ENCODE assay signal across 29 mouse cellular contexts in the genomic region with DNA sequence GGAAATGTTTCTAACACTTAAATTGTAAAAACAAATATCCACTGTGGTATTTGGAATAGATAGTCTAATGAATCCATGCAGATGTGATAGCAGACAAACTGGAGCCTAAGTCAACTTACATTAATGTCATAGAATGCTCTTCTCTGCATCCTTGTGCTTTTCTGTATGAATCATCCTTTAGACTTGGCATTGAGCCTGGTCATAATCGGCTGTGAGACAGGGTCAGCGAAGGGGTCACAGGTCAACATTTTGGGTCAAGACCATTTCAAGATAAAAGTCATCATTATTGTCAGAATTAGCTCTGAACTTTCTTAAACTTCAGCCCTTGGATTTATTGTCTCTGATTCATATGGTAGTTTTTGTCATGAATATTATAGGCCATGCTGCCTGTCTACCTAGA. TPM values are rescaled to one million over a fixed set of nuclear protein-coding genes. Genes with fewer than 3 reads are reported as not detected.
DNase-seq lines count a peak whose midpoint lies in the region; ATAC-seq lines count a peak whose summit lies in the region.
"Had no signal": no experiment of that assay in that cellular context is flagged by ENCODE, and none has a peak within 500 bp of the region (broad histone marks: within the 10 kb centered on the region; RNA-seq: fewer than 3 reads in every experiment).

No protein-coding gene starts in this region.

- no peak for ATAC-seq in kidney, embryonic 15.5 days (replicated peaks; ENCODE audit: low FRiP score)
- ATAC-seq in intestine, embryonic 16.5 days, result no peak
- ATAC-seq: midbrain, embryonic 15.5 days had no signal

- H3K4me2 ChIP-seq in kidney, embryonic 15.5 days, result no peak overlapping the region
- no peak overlapping the region for H3K4me2 ChIP-seq in intestine, embryonic 16.5 days (ENCODE audit: low read depth, low read length)
- H3K4me2 ChIP-seq: embryonic facial prominence, embryonic 13.5 days; forebrain, embryonic 12.5 days; heart, embryonic 13.5 days; hindbrain, embryonic 12.5 days; liver, embryonic 13.5 days; midbrain, embryonic 15.5 days; neural tube, embryonic 13.5 days had no signal

- H3K9ac ChIP-seq in kidney, embryonic 15.5 days, result no peak overlapping the region
- H3K9ac ChIP-seq in intestine, embryonic 16.5 days (ENCODE audit: low read depth, low read length), result no peak overlapping the region
- H3K9ac ChIP-seq: embryonic facial prominence, embryonic 13.5 days; forebrain, embryonic 12.5 days; heart, embryonic 13.5 days; hindbrain, embryonic 12.5 days; liver, embryonic 13.5 days; midbrain, embryonic 15.5 days; neural tube, embryonic 13.5 days had no signal

- H3K27me3 ChIP-seq in kidney, embryonic 15.5 days, result no peaks in the 10 kb centered on the region
- H3K27me3 ChIP-seq in intestine, embryonic 16.5 days (replicated peaks; ENCODE audit: control insufficient read depth, insufficient read depth, low read length), result no peaks in the 10 kb centered on the region
- H3K27me3 ChIP-seq: embryonic facial prominence, embryonic 13.5 days; forebrain, embryonic 12.5 days; heart, embryonic 13.5 days; hindbrain, embryonic 12.5 days; liver, embryonic 13.5 days; midbrain, embryonic 15.5 days; neural tube, embryonic 13.5 days had no signal

- no peak overlapping the region for H3K27ac ChIP-seq in kidney, embryonic 15.5 days
- H3K27ac ChIP-seq in intestine, embryonic 16.5 days (ENCODE audit: low read length), result no peak overlapping the region
- H3K27ac ChIP-seq: embryonic facial prominence, embryonic 13.5 days; forebrain, embryonic 12.5 days; heart, embryonic 13.5 days; hindbrain, embryonic 12.5 days; kidney, postnatal 0 days; liver, embryonic 13.5 days; macrophage; midbrain, embryonic 15.5 days; neural tube, embryonic 13.5 days; stomach, postnatal 0 days had no signal

- no peak overlapping the region for H3K4me3 ChIP-seq in kidney, embryonic 15.5 days (replicated peaks)
- no peak overlapping the region for H3K4me3 ChIP-seq in intestine, embryonic 16.5 days (ENCODE audit: low read length)
- H3K4me3 ChIP-seq: embryonic facial prominence, embryonic 13.5 days; erythroblast, embryonic 14.5 days; forebrain, embryonic 12.5 days; heart, embryonic 13.5 days; hindbrain, embryonic 12.5 days; liver, embryonic 13.5 days; midbrain, embryonic 15.5 days; myocyte; neural tube, embryonic 13.5 days had no signal

- H3K4me1 ChIP-seq in kidney, embryonic 15.5 days, result no peaks in the 10 kb centered on the region
- H3K4me1 ChIP-seq in intestine, embryonic 16.5 days (ENCODE audit: control insufficient read depth, insufficient read depth, low read length), result no peaks in the 10 kb centered on the region
- H3K4me1 ChIP-seq: embryonic facial prominence, embryonic 13.5 days; forebrain, embryonic 12.5 days; heart, embryonic 13.5 days; hindbrain, embryonic 12.5 days; liver, embryonic 13.5 days; midbrain, embryonic 15.5 days; neural tube, embryonic 13.5 days had no signal

- peak; percentile 4 to 14 for DNase-seq in kidney, postnatal 4 days
- peak; percentile 27 for DNase-seq in MN1 (ENCODE audit: low spot score)
- DNase-seq in adrenal gland, adult 8-10 months, result peak; percentile 18
- DNase-seq in retina, postnatal 1 day, result peak; percentile 56
- DNase-seq in cerebellum, adult 9-10 months, result no peak
- DNase-seq: cerebellum, adult 11 months; cerebellum, postnatal 25 days; gastrocnemius, postnatal 25 days; heart, adult 18-20 months; kidney, adult 18-20 months; liver, embryonic 13.5 days; lung, adult 2 months had no signal

- H3K36me3 ChIP-seq in kidney, embryonic 15.5 days, result 0 out of 2 replicates have a peak, but pooled peaks cover 2% of the 10 kb centered on the region
- no peaks in the 10 kb centered on the region for H3K36me3 ChIP-seq in intestine, embryonic 16.5 days (ENCODE audit: control insufficient read depth, insufficient read depth, low read length)
- H3K36me3 ChIP-seq: heart, embryonic 13.5 days; hindbrain, embryonic 12.5 days; liver, embryonic 13.5 days; midbrain, embryonic 15.5 days; neural tube, embryonic 13.5 days had no signal

- WGBS in kidney, embryonic 15.5 days, result 66% methylated on average over 2 of the region's 2 CpGs
- WGBS in intestine, embryonic 16.5 days, result 59% methylated on average over 2 of the region's 2 CpGs

- H3K9me3 ChIP-seq in kidney, embryonic 15.5 days (replicated peaks), result no peaks in the 10 kb centered on the region
- H3K9me3 ChIP-seq in intestine, embryonic 16.5 days (ENCODE audit: control insufficient read depth, low read length), result no peaks in the 10 kb centered on the region
- H3K9me3 ChIP-seq: embryonic facial prominence, embryonic 13.5 days; forebrain, embryonic 12.5 days; heart, embryonic 13.5 days; hindbrain, embryonic 12.5 days; liver, embryonic 13.5 days; midbrain, embryonic 15.5 days; neural tube, embryonic 13.5 days had no signal

RNA-seq across cellular contexts. Expression of gene Gm17509, which starts 45.3 kb away (rescaled TPM):
- polyA plus RNA-seq in kidney, embryonic 15.5 days (2015; fragmentation: Nextera tagmentation; extraction: Ambion mirVana), result 0.23 and 0.39 TPM in 2 replicates
- total RNA-seq in adrenal gland, adult 8-10 months (2022), result under 1 TPM in 3 of 4 experiments, not detected in 1; 0.09 to 0.25 (median 0.10) TPM
- not detected in 2 replicates for polyA plus RNA-seq in intestine, embryonic 16.5 days (2015; fragmentation: Nextera tagmentation; extraction: Ambion mirVana)
- total RNA-seq: adrenal gland, adult 18-20 months; gastrocnemius, postnatal 25 days; heart, adult 18-20 months; heart, postnatal 25 days; MEL had no signal
- polyA plus RNA-seq: erythroblast, embryonic 14.5 days; liver, embryonic 13.5 days; small intestine, adult 2 months; stomach, postnatal 0 days had no signal

RNA-seq across cellular contexts. Expression of gene Emb, which starts 57.8 kb away (rescaled TPM):
- polyA plus RNA-seq in kidney, embryonic 15.5 days (2015; fragmentation: Nextera tagmentation; extraction: Ambion mirVana), result 41.0 and 41.9 TPM in 2 replicates
- total RNA-seq in adrenal gland, adult 8-10 months (2022), result 10 to 100 TPM; 24.4 to 30.6 (median 26.5) TPM
- polyA plus RNA-seq in intestine, embryonic 16.5 days (2015; fragmentation: Nextera tagmentation; extraction: Ambion mirVana), result 8.3 and 9.2 TPM in 2 replicates
